Mouse (Mus musculus): ENCODE results near the gene Olfr785.
"Not testable (repeated sequence)": the region's sequence is repeated elsewhere in the genome, so short reads cannot be mapped to it uniquely, and the experiment has no call there.

Gene Olfr785

DNA sequence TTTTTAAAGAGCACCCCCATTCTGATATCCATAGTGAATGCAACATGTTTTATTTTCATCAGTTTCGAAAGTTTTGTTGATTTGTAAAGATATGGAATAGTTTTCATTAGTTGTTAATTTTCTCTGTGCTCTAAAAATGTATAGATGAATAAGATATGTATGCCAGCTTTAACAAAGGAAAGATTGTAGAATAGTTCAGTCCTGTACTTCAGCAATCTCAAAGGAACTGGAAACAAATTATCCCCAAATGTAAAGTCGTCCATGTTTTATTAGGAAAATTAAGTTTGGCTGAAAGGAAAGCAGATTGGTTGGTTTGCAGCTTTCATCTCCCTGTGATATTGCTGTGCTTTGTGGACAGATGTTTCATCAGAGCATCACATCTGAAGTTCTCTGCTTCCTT is at the start of gene Olfr785:
Olfr785 (plus strand) TSS at position 301 of the 400 bp plus-strand sequence.
- in situ Hi-C loops (cut with MboI, MseI): no loop called here

GRCm38 (mm10) chr10:129356496-129356895 is 48.7 kb upstream of the Olfr785 start:
- in situ Hi-C loops (cut with MboI, MseI): loop anchor here (10.0 kb wide), 1 partner anchor 132 kb away; no protein-coding TSS in a partner anchor

- in situ Hi-C loops (cut with MboI, MseI): loop anchor here (10.0 kb wide), 1 partner anchor 133 kb away; no protein-coding TSS in a partner anchor
Measured at GRCm38 (mm10) chr10:129357307-129357706, 47.9 kb upstream of the Olfr785 start.

DNA sequence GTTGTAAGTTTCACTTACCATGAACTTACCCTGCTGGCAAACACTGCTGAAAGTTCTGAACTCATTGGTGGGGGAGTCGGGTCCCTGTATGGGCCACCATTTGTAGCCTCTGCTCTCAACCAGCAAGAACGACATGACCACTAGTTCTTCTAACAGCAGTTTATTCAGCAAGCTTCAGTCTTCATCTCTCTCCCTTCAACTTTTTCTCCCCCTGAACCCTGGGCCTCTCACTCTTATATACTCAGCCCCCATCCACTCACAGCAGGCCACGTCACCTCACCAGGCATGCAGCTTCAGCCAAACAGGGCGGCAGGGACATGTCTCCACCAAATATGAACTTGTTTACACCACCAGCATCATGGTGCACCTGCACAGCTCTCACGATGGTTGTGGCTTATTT is 31.2 kb upstream of the Olfr785 start:
- in situ Hi-C loops (cut with MboI, MseI): not testable (repeated sequence)

DNA sequence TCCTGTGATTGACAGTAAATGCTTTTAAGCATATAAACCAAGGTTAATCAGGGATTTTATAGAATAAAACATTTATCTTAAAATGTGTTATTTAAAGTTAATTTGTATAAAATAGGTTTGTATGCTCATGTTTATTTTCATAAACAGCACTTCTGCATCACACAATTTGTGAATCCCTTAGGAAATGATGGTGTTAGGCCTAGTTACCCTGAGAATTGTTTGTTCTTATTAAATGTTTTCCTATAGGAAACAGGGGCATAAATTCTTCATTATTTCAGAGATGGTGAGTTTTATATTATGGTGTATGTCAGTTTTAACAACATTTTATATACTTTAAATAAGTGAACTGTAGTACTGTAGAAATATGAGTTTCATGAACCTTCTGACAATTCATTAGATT is 21.4 kb upstream of the Olfr785 start, which contains the start of gene Olfr784:
Olfr784 (plus strand) TSS at position 301 of the 400 bp plus-strand sequence.
- in situ Hi-C loops (cut with MboI, MseI): no loop called here

DNA sequence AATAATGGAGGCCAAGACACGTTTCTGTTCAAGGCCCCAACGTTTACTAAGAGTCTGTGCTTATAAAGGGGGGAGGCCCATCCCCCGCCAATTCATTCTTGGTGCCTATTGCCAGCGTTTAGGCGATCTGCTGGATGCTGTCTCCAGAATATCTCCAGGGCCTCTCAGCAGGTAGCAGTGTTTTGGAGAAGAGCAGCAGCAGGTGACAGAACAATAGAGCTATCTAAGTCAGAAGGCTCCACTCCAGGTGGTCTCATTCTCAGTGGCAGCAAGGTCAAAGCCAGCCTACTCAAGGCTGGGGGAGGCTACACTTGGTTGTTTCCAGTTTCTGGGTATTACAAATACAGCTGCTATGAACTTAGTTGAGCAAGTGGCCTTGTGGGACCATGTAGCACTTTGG is 4.3 kb upstream of the Olfr785 start:
- in situ Hi-C loops (cut with MboI, MseI): no loop called here

- in situ Hi-C loops (cut with MboI, MseI): no loop called here
Measured at GRCm38 (mm10) chr10:129427006-129427405, 21.8 kb downstream of the Olfr785 start, which contains the start of gene Olfr786. Gene Olfr786 (plus strand): TSS chr10:129427306.
